Mouse (Mus musculus) heart, postnatal 0 days (tissue): Measurements from ENCODE around the gene Acaa1a. TPM values are rescaled to one million over a fixed set of nuclear protein-coding genes. Genes with fewer than 3 reads are reported as not detected.

Experiments
- ATAC-seq: fragments of 200-750 bp; cut with Nextera tagmentation; 2 replicates; pipeline ENCODE4 v1.8.0; 2017; ENCODE audit warnings: low read depth, moderate number of reproducible peaks, moderate library complexity; ENCODE audit not compliant: insufficient read depth
- DNase-seq: peaks from one replicate; pipeline ENCODE4 v3.0.0-alpha.2; 2016; ENCODE audit warnings: low spot score
- H3K27ac ChIP-seq: fragments of 300-500 bp; sonication (generic); 2 replicates; pipeline ENCODE4 v1.5.1; 2014; ENCODE audit warnings: low read depth, mild to moderate bottlenecking
- H3K27me3 ChIP-seq: fragments of 300-500 bp; sonication (generic); 2 replicates; pipeline ENCODE4 v1.6.1; 2014; ENCODE audit warnings: low read length, mixed read lengths; ENCODE audit not compliant: control insufficient read depth, insufficient read depth
- H3K36me3 ChIP-seq: fragments of 300-500 bp; sonication (generic); replicated peaks from 2 replicates; pipeline ENCODE4 v1.6.1; 2014; ENCODE audit warnings: low read length, mixed read lengths; ENCODE audit not compliant: control insufficient read depth, insufficient read depth
- H3K4me1 ChIP-seq: fragments of 300-500 bp; sonication (generic); 2 replicates; pipeline ENCODE4 v1.6.1; 2014; ENCODE audit warnings: antibody characterized with exemption; ENCODE audit not compliant: control insufficient read depth, insufficient read depth
- H3K4me2 ChIP-seq: fragments of 300-500 bp; sonication (generic); 2 replicates; pipeline ENCODE4 v1.6.1; 2014; ENCODE audit warnings: low read depth, mild to moderate bottlenecking, low read length, moderate library complexity
- H3K4me3 ChIP-seq: fragments of 300-500 bp; sonication (generic); 2 replicates; pipeline ENCODE4 v1.5.1; 2014; ENCODE audit warnings: low read depth, low read length
- H3K9ac ChIP-seq: fragments of 300-500 bp; sonication (generic); replicated peaks from 2 replicates; pipeline ENCODE4 v1.6.1; 2014; ENCODE audit warnings: low read depth, low read length, mixed read lengths
- H3K9me3 ChIP-seq: fragments of 300-500 bp; sonication (generic); replicated peaks from 2 replicates; pipeline ENCODE4 v1.6.1; 2016; ENCODE audit warnings: low read length; ENCODE audit not compliant: control insufficient read depth
- CTCF ChIP-seq: IDR thresholded peaks from 2 replicates; pipeline ENCODE4 v1.5.1; 2016; ENCODE audit warnings: antibody characterized with exemption, control low read depth, low read depth
- EP300 ChIP-seq: IDR thresholded peaks from 2 replicates; pipeline ENCODE4 v1.6.1; 2016; ENCODE audit warnings: antibody characterized with exemption, low read depth
- WGBS: fragments of 180-500 bp; shearing (Covaris S2); extraction: QIAGEN DNeasy Blood & Tissue Kit; methylation state at CpG from one replicate; pipeline ENCODE4 v1.1.7; 2014; 5-methylcytosine and 5-hydroxymethylcytosine counted together
- polyA plus RNA-seq: library from polyadenylated mRNA; unstranded; fragments of >200 nt; fragmentation: Nextera tagmentation; extraction: Ambion mirVana; gene quantifications from 2 replicates; pipeline ENCODE4 v1.2.1, GENCODE M21; 2015
- total RNA-seq: library from RNA; depleted of rRNA; stranded (reverse); fragments of >200 nt; gene quantifications from 2 replicates; pipeline ENCODE4 v1.2.3, GENCODE M21; 2014; ENCODE audit warnings: low replicate concordance

Acaa1a gene
- total and polyA plus RNA-seq, 2 experiments from 2014 or later, result 89.8 to 206 TPM

DNA sequence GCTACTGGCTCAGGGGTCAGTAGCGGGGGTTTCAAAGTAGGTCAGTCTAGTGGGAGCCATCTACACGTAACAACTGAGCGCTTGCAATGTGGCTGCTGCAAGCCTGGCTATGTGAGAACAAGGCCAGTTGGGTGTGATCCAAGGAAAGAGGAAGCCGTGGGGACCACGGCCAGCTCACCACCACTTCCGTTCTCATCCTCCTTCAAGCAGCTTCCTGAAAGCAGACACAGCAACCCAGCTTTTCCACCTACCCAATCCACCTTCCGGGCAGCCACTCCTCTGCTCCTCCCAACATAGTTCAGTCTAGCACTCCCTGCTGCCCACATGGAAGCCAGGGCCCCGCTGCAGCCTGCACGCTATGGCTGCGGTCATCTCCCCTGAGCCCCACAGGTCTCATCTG, 5.2 kb upstream of the Acaa1a start:
- ATAC-seq (no peak; the same call in 1 of the 2 replicates), DNase-seq (peak; percentile 64)
- H3K9ac ChIP-seq, result no peak overlapping the region
- 17% methylated on average over 10 of the region's 10 CpGs for WGBS
- H3K9me3 ChIP-seq, result no peaks in the 10 kb centered on the region
- 0 out of 2 replicates have a peak, but pooled peaks have one; percentile 10 for TF ChIP-seq CTCF
- TF ChIP-seq EP300, result no peak
- H3K36me3 ChIP-seq, result peaks cover 15% of the 10 kb centered on the region
- H3K4me3 ChIP-seq, result no peak overlapping the region
- H3K27ac ChIP-seq, result peak overlapping the region; percentile 69
- peak overlapping the region; percentile 3; the same call in 1 of the 2 replicates for H3K4me2 ChIP-seq
- no peaks in the 10 kb centered on the region for H3K27me3 ChIP-seq
- peaks cover 11% of the 10 kb centered on the region; the same call in 1 of the 2 replicates for H3K4me1 ChIP-seq

DNA sequence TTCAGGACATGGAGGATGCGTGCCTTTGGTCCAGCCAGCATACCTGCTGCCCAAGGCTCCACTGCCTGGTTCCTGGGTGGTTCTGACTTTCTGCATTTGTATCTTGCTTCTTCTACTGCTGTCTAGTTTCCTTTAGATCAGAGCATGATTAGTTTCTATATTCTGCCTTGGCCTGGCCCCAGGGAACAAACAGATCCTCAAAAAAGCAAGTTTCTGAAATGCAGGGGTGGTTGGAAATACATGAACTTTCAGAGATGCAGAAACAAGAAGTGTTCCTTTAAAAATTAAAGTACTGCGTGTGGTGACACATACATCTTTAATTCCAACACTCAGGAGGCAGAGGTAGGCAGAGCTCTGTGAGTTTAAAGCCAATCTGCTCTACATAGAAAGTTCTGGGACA, 4.6 kb upstream of the Acaa1a start:
- no peak for TF ChIP-seq EP300
- no peak for TF ChIP-seq CTCF
- Histone ChIP-seq H3K9me3 (no peaks in the 10 kb centered on the region), H3K9ac (no peak overlapping the region), H3K36me3 (peaks cover 15% of the 10 kb centered on the region), H3K27me3 (no peaks in the 10 kb centered on the region), H3K4me2 (peak overlapping the region; percentile 3; the same call in 1 of the 2 replicates), H3K4me3 (no peak overlapping the region), H3K4me1 (peaks cover 12% of the 10 kb centered on the region; the same call in 1 of the 2 replicates), H3K27ac (peak overlapping the region; percentile 69)
- no peak for DNase-seq
- WGBS, result 77% methylated on average over 2 of the region's 2 CpGs
- no peak for ATAC-seq

DNA sequence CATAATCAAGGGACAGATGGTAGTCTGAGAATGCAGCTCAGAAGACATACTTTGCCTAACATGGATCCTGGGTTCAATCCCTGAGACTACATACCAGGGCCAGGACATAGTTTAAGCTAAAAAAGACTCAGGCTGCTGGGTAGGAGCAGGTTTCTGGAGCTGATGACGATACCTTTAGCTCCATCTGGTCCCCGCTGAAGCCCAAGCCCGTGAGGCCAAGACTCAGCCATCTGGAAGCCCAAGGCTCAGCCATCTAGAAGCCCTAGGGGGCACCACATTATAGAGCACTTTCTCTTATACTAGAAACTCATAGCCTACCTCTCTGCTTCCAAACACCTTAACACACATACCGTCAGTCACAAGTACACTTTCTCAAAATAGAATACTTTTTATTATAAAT, 3.9 kb upstream of the Acaa1a start:
- DNase-seq (no peak), ATAC-seq (no peak)
- no peak overlapping the region for H3K9ac ChIP-seq
- WGBS, result 74% methylated on average over 4 of the region's 4 CpGs
- peaks cover 15% of the 10 kb centered on the region for H3K36me3 ChIP-seq
- H3K9me3 ChIP-seq, result no peaks in the 10 kb centered on the region
- no peak overlapping the region for H3K4me2 ChIP-seq
- no peak overlapping the region for H3K4me3 ChIP-seq
- no peaks in the 10 kb centered on the region for H3K27me3 ChIP-seq
- H3K4me1 ChIP-seq, result peaks cover 15% of the 10 kb centered on the region; the same call in 1 of the 2 replicates
- no peak for TF ChIP-seq EP300
- no peak for TF ChIP-seq CTCF
- no peak overlapping the region for H3K27ac ChIP-seq

DNA sequence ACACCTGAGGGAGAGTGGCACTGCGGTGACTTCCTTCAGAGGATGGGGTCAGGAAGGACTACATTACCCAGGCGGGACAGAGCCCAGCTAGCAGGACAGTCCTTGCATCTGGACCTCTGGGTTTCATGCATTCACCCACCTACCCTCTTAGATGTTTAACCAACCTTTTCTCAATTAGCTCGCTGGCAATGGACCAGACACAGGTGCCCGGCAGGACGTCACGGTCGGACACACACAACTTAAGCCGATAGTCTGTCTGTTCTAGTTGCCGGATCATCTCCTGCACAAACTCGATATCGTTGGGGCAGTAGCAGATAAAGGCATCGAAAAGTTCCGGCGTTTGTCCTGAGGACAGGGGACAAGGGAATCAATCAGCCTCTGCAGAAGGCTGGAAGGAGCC, 1.6 kb upstream of the Acaa1a start:
- H3K9me3 ChIP-seq, result no peaks in the 10 kb centered on the region
- no peak overlapping the region for H3K27ac ChIP-seq
- TF ChIP-seq EP300 (no peak), CTCF (no peak)
- no peak for DNase-seq
- peaks cover 16% of the 10 kb centered on the region for H3K36me3 ChIP-seq
- ATAC-seq, result no peak
- H3K9ac ChIP-seq, result no peak overlapping the region
- 91% methylated on average over 14 of the region's 14 CpGs for WGBS
- H3K4me1 ChIP-seq, result peaks cover 21% of the 10 kb centered on the region
- H3K4me3 ChIP-seq, result no peak overlapping the region
- no peak overlapping the region for H3K4me2 ChIP-seq
- H3K27me3 ChIP-seq, result no peaks in the 10 kb centered on the region

DNA sequence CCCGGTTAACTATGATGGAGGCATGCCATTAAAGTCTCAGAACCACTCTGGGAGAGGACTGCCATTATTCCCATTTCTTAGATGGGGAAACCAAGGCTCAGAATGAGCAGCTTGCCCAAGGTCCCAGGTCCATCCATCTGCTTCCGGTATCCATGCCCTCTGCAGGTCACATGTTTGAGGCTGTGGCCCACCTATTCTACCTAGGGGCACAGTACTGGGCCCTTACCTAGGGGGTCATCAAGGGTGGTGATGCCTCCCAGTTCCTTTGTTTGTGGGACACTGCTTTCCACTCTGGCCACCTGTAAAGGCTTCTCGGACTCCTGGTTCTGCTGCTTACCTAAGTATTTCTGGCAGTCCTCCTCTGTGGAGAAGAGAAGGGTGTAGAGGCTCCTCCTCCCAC, 1.1 kb upstream of the Acaa1a start:
- H3K9me3 ChIP-seq, result no peaks in the 10 kb centered on the region
- 83% methylated on average over 3 of the region's 3 CpGs for WGBS

DNA sequence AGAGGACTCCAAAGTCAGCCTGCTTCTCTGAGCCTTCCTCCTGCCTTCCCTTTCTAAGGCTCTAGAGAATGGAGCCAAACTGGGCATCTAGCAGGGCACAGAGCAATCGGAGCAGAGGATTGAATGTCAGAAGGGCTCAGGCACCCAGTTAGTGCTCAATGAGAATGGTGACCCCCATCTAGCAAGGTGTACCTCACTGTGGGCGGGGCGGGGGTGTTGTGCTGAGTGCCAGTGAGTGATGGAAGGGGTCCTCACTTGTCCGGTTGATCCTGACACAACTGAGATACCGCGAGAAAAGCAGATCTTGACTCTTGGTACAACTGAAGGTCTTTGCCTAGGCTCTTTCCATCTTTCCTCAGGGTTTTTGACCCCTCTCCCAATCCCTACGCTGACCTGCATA, 370 bp upstream of the Acaa1a start:
- no peaks in the 10 kb centered on the region for H3K9me3 ChIP-seq
- H3K9ac ChIP-seq, result peak overlapping the region; percentile 86
- no peak for DNase-seq
- no peaks in the 10 kb centered on the region for H3K27me3 ChIP-seq
- H3K36me3 ChIP-seq, result peaks cover 27% of the 10 kb centered on the region
- peak overlapping the region; percentile 89 for H3K4me3 ChIP-seq
- H3K27ac ChIP-seq, result peak overlapping the region; percentile 88; the same call in 1 of the 2 replicates
- peaks cover 16% of the 10 kb centered on the region for H3K4me1 ChIP-seq
- peak overlapping the region; percentile 84 for H3K4me2 ChIP-seq
- no peak for ATAC-seq
- TF ChIP-seq CTCF (no peak), EP300 (no peak)
- 45% methylated on average over 7 of the region's 7 CpGs for WGBS

More for the DNA sequence above, 1.1 kb upstream of the Acaa1a start:
- no peak overlapping the region for H3K9ac ChIP-seq
- no peak overlapping the region for H3K27ac ChIP-seq
- no peak for ATAC-seq
- H3K36me3 ChIP-seq, result peaks cover 20% of the 10 kb centered on the region
- no peak overlapping the region for H3K4me3 ChIP-seq
- no peak overlapping the region for H3K4me2 ChIP-seq
- H3K27me3 ChIP-seq, result no peaks in the 10 kb centered on the region
- no peak for DNase-seq
- H3K4me1 ChIP-seq, result peaks cover 21% of the 10 kb centered on the region
- TF ChIP-seq EP300 (no peak), CTCF (no peak)
